Mouse (Mus musculus) left cerebral cortex, postnatal 10 days (tissue): ENCODE data around the gene Trim68. TPM values are rescaled to one million over a fixed set of nuclear protein-coding genes. Genes with fewer than 3 reads are reported as not detected.

Experiments
- total RNA-seq, 2 experiments: library from RNA; stranded (reverse); gene quantifications; 2 replicates each; pipeline ENCODE4 v1.2.3; 2021

Gene Trim68
- total RNA-seq, 2 experiments from 2014 or later = 4.9 to 5.4 TPM

Other genes with a start within 250 kb of the Trim68 start
- gene Rrm1, start 245.6 kb downstream of the Trim68 start, total RNA-seq = 10 to 100 TPM; 14.5 TPM
- not detected for gene Olfr543, start 205.6 kb downstream of the Trim68 start, total RNA-seq
- gene Olfr544, start 199.0 kb downstream of the Trim68 start, total RNA-seq = not detected
- not detected for gene Olfr545, start 187.8 kb downstream of the Trim68 start, total RNA-seq
- not detected for gene Olfr547, start 152.6 kb downstream of the Trim68 start, total RNA-seq
- not detected for gene Olfr548-ps1, start 146.4 kb downstream of the Trim68 start, total RNA-seq
- gene Olfr549, start 137.5 kb downstream of the Trim68 start, total RNA-seq = not detected
- 1 to 10 TPM; 1.8 to 2.9 TPM for gene Trim21, start 121.8 kb downstream of the Trim68 start, total RNA-seq
- gene Olfr550, start 115.9 kb downstream of the Trim68 start, total RNA-seq = under 1 TPM; 0.24 to 0.51 TPM
- gene Olfr551, start 95.4 kb downstream of the Trim68 start, total RNA-seq = not detected
- gene Olfr552, start 89.6 kb downstream of the Trim68 start, total RNA-seq = not detected
- gene Olfr553, start 69.1 kb downstream of the Trim68 start, total RNA-seq = not detected
- not detected for gene Olfr554, start 48.9 kb downstream of the Trim68 start, total RNA-seq
- not detected for gene Olfr555, start 28.5 kb downstream of the Trim68 start, total RNA-seq
- gene Olfr556, start 22.4 kb downstream of the Trim68 start, total RNA-seq = not detected
- gene Olfr557, start 8.6 kb upstream of the Trim68 start, total RNA-seq = not detected
- under 1 TPM; 0.15 to 0.32 TPM for gene Olfr558, start 14.9 kb upstream of the Trim68 start, total RNA-seq
- not detected for gene Olfr33, start 31.7 kb upstream of the Trim68 start, total RNA-seq
- gene Olfr559, start 40.2 kb upstream of the Trim68 start, total RNA-seq = not detected
- gene Olfr560, start 72.0 kb upstream of the Trim68 start, total RNA-seq = not detected
- gene Olfr78, start 72.1 kb upstream of the Trim68 start, total RNA-seq = under 1 TPM; 0.51 to 0.55 TPM
- not detected for gene Olfr561, start 83.9 kb upstream of the Trim68 start, total RNA-seq
- gene Olfr564, start 116.2 kb upstream of the Trim68 start, total RNA-seq = not detected
- not detected for gene Olfr566, start 171.4 kb upstream of the Trim68 start, total RNA-seq
- gene Olfr568, start 189.8 kb upstream of the Trim68 start, total RNA-seq = not detected
- not detected for gene Olfr569, start 203.6 kb upstream of the Trim68 start, total RNA-seq
- gene Olfr570, start 207.2 kb upstream of the Trim68 start, total RNA-seq = not detected
- gene Olfr571, start 230.2 kb upstream of the Trim68 start, total RNA-seq = not detected
- gene Olfr572, start 237.1 kb upstream of the Trim68 start, total RNA-seq = not detected